Mouse (Mus musculus): ENCODE data around the gene Mlh3.

DNA sequence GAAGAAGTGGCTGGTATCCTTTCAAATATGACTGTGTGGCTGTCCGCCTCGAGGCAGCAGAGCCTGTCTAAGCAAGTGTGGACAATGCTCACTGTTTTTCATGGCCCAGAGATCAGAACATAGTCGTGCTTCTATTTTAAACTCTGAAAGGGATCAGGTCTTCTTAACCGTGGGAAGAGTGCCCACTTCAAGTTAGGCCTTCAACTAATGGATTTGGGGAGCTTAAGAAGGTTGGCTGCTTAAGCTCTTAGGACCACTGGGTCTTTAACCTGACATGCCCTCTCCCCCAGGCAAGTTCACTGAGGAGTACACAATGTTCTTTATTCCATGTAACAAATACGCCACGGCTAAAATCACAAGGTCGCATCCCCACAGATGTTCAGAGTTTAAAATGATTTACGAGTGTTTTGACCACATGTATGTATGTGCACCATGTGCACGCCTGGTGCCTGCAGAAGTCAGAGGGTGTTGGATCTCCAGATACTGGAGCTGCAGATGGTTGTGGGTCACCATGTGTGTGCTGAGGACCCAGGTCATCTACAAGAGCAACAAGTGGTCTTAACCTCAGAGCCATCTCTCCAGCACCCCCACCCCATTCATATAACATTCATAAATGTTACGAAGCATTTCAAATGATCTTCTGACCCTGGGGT is 27.1 kb upstream of the Mlh3 start:
- TF ChIP-seq CTCF (IDR thresholded peaks at IDR 0.05; ENCODE audit: extremely low read depth, insufficient read depth, low read length) (no peak), POLR2A (IDR thresholded peaks at IDR 0.05; ENCODE audit: extremely low read depth, insufficient read depth, low read length) (no peak)
